Mouse (Mus musculus) G1E (cell line): ENCODE results near the gene Sgcd.

Experiments
- CTCF ChIP-seq: IDR thresholded peaks from 2 replicates; pipeline ENCODE4 v1.5.1; 2012; ENCODE audit warnings: low read depth, low read length, inconsistent platforms, mixed read lengths
- GATA1 ChIP-seq: IDR thresholded peaks from 2 replicates; pipeline ENCODE4 v1.6.1; 2012; ENCODE audit warnings: borderline replicate concordance, low read length, inconsistent platforms, mixed read lengths
- POLR2AphosphoS5 ChIP-seq: IDR thresholded peaks from 2 replicates; pipeline ENCODE4 v1.6.1; 2012; ENCODE audit warnings: low read depth, low read length, inconsistent platforms; ENCODE audit not compliant: insufficient replicate concordance

DNA sequence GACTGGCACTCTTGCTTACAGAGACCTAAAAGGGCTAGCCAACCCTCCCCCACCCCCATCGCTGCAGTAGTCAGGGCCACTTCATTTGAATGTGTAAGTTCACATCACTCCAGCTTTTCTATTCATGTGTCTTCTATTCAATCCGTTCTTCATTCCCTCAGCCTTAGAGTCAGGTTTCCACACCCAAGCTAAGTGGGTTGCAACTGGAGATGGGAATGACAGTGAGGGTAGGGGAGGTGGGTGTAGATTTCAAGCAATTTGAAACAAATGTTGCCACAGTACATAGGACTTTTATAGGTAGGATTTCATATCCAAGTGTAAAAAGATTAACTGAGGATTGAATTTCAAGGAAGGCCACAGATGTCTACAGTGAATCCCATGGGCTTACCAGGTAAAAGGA, 870.9 kb downstream of the Sgcd start:
- TF ChIP-seq CTCF (no peak), GATA1 (no peak), POLR2AphosphoS5 (no peak)
